Mouse (Mus musculus): ENCODE measurements around the gene Kcnq2. TPM values are rescaled to one million over a fixed set of nuclear protein-coding genes. Genes with fewer than 3 reads are reported as not detected.

Kcnq2 gene
- total and polyA plus RNA-seq, 3 experiments, result 0.19 to 0.57 TPM; not detected in 1

- H3K4me1 ChIP-seq (ENCODE audit: control insufficient read depth in 1 of 2, insufficient read depth in 2 of 2, low read length in 2 of 2), result no peaks in the 10 kb centered on the region
- H3K9me3 ChIP-seq (replicated peaks; ENCODE audit: insufficient read depth, low read length), result no peaks in the 10 kb centered on the region
- no peak overlapping the region for H3K4me3 ChIP-seq (ENCODE audit: control insufficient read depth in 1 of 2, insufficient read depth in 1 of 2, low read depth in 2 of 2, low read length in 2 of 2)
- peaks cover 0 to 3% of the 10 kb centered on the region in 2 experiments; a peak in 2 of 4 replicates for H3K27me3 ChIP-seq (ENCODE audit: control insufficient read depth in 1 of 2, insufficient read depth in 2 of 2, low read length in 2 of 2)
- no peaks in the 10 kb centered on the region for H3K79me2 ChIP-seq (ENCODE audit: control insufficient read depth, insufficient read depth, low read length, poor library complexity)
- no peaks in the 10 kb centered on the region for H3K36me3 ChIP-seq (ENCODE audit: control insufficient read depth in 1 of 2, insufficient read depth in 2 of 2, low read length in 2 of 2)
- H3K9ac ChIP-seq (ENCODE audit: control insufficient read depth, low read depth, low read length, poor library complexity, severe bottlenecking), result no peak overlapping the region
- no peak for DNase-seq (ENCODE audit: low read depth, low spot score)
- TF ChIP-seq TBP (IDR thresholded peaks at IDR 0.05; ENCODE audit: low read depth, low read length) (no peak), POLR2AphosphoS5 (IDR thresholded peaks at IDR 0.05; ENCODE audit: borderline replicate concordance, low read depth, low read length) (no peak), POLR2AphosphoS2 (IDR thresholded peaks at IDR 0.05; ENCODE audit: low read length) (no peak), MAFK (IDR thresholded peaks at IDR 0.05; ENCODE audit: borderline replicate concordance, low read depth, low read length) (no peak), USF2 (IDR thresholded peaks at IDR 0.05; ENCODE audit: borderline replicate concordance in 1 of 2, insufficient read depth in 1 of 2, low read depth in 1 of 2, low read length in 2 of 2) (no peak), MXI1 (IDR thresholded peaks at IDR 0.05; ENCODE audit: low read depth, low read length) (no peak)
- H3K27ac ChIP-seq (ENCODE audit: control insufficient read depth, low read depth, low read length), result no peak overlapping the region
Observed at GRCm38 (mm10) chr2:181072403-181072714, 62.7 kb downstream of the Kcnq2 start.

DNA sequence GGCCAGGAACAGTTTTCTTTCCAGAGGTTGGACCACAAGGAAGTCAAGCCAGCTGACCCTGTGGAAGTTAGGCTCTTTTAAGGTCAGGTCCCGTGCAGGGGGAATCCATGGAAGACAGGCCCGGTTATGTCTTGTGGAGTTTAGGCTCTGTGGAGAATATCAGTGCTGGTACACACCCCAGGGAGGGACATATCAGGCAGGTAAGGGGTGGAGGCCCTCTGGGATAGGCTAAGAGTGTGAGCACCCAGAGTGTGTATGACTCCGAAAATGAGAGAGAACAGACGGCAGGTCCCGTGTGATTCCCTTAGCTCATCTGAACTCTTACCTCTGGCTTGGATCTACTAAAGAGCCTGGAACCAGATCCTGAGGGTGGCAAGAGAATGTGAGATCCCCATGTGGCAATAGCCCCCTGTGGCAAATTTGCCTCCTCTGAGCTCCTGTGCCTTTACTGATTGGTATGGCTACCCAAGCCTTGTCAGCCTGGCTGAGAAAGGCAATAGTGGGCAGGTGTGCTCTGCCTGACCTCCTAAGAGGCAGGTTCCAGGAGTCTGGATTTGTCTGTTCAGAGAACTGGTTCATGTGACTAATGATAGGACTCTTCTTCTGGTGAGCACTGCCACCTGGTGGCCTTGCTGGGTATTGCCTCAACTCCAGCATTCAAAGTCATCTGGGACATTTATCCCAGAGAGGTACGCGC, 63.2 kb downstream of the Kcnq2 start:
- Histone ChIP-seq H3K9me3 (replicated peaks; ENCODE audit: insufficient read depth, low read length) (no peaks in the 10 kb centered on the region), H3K27me3 (ENCODE audit: control insufficient read depth in 1 of 2, insufficient read depth in 2 of 2, low read length in 2 of 2) (peaks cover 0 to 3% of the 10 kb centered on the region in 2 experiments; a peak in 2 of 4 replicates), H3K36me3 (ENCODE audit: control insufficient read depth in 1 of 2, insufficient read depth in 2 of 2, low read length in 2 of 2) (no peaks in the 10 kb centered on the region), H3K9ac (ENCODE audit: control insufficient read depth, low read depth, low read length, poor library complexity, severe bottlenecking) (no peak overlapping the region), H3K79me2 (ENCODE audit: control insufficient read depth, insufficient read depth, low read length, poor library complexity) (no peaks in the 10 kb centered on the region), H3K4me3 (ENCODE audit: control insufficient read depth in 1 of 2, insufficient read depth in 1 of 2, low read depth in 2 of 2, low read length in 2 of 2) (no peak overlapping the region), H3K27ac (ENCODE audit: control insufficient read depth, low read depth, low read length) (no peak overlapping the region), H3K4me1 (ENCODE audit: control insufficient read depth in 1 of 2, insufficient read depth in 2 of 2, low read length in 2 of 2) (no peaks in the 10 kb centered on the region)
- peak; percentile 77 for DNase-seq (ENCODE audit: low read depth, low spot score)
- TF ChIP-seq JUND (IDR thresholded peaks at IDR 0.05; ENCODE audit: low read depth, low read length) (no peak), MAX (IDR thresholded peaks at IDR 0.05; ENCODE audit: low read length) (no peak), ZC3H11A (IDR thresholded peaks at IDR 0.05; ENCODE audit: low read depth, low read length) (peak; percentile 53), ZNF384 (IDR thresholded peaks at IDR 0.05; ENCODE audit: low read depth, low read length) (no peak), SMC3 (IDR thresholded peaks at IDR 0.05; ENCODE audit: low read depth, low read length) (peak; percentile 74), UBTF (IDR thresholded peaks at IDR 0.05; ENCODE audit: borderline replicate concordance, insufficient read depth, low read depth, low read length) (no peak), USF2 (IDR thresholded peaks at IDR 0.05; ENCODE audit: borderline replicate concordance in 1 of 2, insufficient read depth in 1 of 2, low read depth in 1 of 2, low read length in 2 of 2) (no peak), CTCF (IDR thresholded peaks at IDR 0.05 in 2 of 3, conservative IDR thresholded peaks at IDR 0.05 in 1 of 3; ENCODE audit: control insufficient read depth in 1 of 3, insufficient read depth in 1 of 3, low read depth in 2 of 3, low read length in 3 of 3, poor library complexity in 1 of 3, severe bottlenecking in 1 of 3) (peak; percentile 89 to 94 (median 91)), RAD21 (IDR thresholded peaks at IDR 0.05; ENCODE audit: low read depth, low read length) (peak; percentile 85), ZMIZ1 (IDR thresholded peaks at IDR 0.05; ENCODE audit: low read depth, low read length) (no peak), USF1 (IDR thresholded peaks at IDR 0.05; ENCODE audit: low read depth, low read length) (peak; percentile 53; the same call in 1 of the 2 replicates)
